Comparison of ENCODE assay signal across 17 mouse cellular contexts in genomic region chr4:102275716-102276115, GRCm38 (mm10).
A peak's percentile ranks its signal among the peaks of the same experiment; 100 is the strongest.
DNase-seq lines count a peak whose midpoint lies in the region; ATAC-seq and TF ChIP-seq lines count a peak whose summit lies in the region.
"Had no signal": no experiment of that assay in that cellular context is flagged by ENCODE, and none has a peak within 500 bp of the region (broad histone marks: within the 10 kb centered on the region; RNA-seq: fewer than 3 reads in every experiment).

No protein-coding gene starts in this region.

- intact Hi-C loops in left cerebral cortex, adult 2 months (cut with DNase I), result no loop called here

- H3K9ac ChIP-seq in hindbrain, embryonic 15.5 days, result no peak overlapping the region
- no peak overlapping the region for H3K9ac ChIP-seq in hindbrain, embryonic 16.5 days (ENCODE audit: low read depth, low read length)
- no peak overlapping the region for H3K9ac ChIP-seq in kidney, embryonic 14.5 days (ENCODE audit: low read depth, low read length)
- H3K9ac ChIP-seq: embryonic facial prominence, embryonic 12.5 days; hindbrain, embryonic 12.5 days; liver, embryonic 12.5 days had no signal

- WGBS in hindbrain, embryonic 15.5 days, result 80% methylated on average over 4 of the region's 4 CpGs
- WGBS in hindbrain, embryonic 16.5 days, result 69% methylated on average over 4 of the region's 4 CpGs
- WGBS in kidney, embryonic 14.5 days, result 77% methylated on average over 4 of the region's 4 CpGs

- H3K27ac ChIP-seq in hindbrain, embryonic 15.5 days (replicated peaks), result peak overlapping the region; percentile 20; the same call in 1 of the 2 replicates
- no peak overlapping the region for H3K27ac ChIP-seq in hindbrain, embryonic 16.5 days (ENCODE audit: low read depth, low read length)
- H3K27ac ChIP-seq in left cerebral cortex, adult 2 months, result peak overlapping the region; percentile 12
- no peak overlapping the region for H3K27ac ChIP-seq in kidney, embryonic 14.5 days (ENCODE audit: low read depth, low read length)
- H3K27ac ChIP-seq: embryonic facial prominence, embryonic 12.5 days; forebrain, embryonic 10.5 days; hindbrain, embryonic 12.5 days; liver, embryonic 12.5 days; stomach, postnatal 0 days had no signal

- peak; percentile 59 to 77 for DNase-seq in layer of hippocampus, adult 18-20 months (ENCODE audit: low spot score in 2 of 2)
- peak in 1 of 2 experiments; percentile 23 for DNase-seq in left cerebral cortex, adult 2 months (ENCODE audit: extremely low spot score in 1 of 2, low spot score in 2 of 2)
- peak; percentile 36 for DNase-seq in right cerebral cortex, postnatal 25 days
- no peak for DNase-seq in heart, adult 11 months
- DNase-seq in embryo, embryonic 10 days (ENCODE audit: low spot score), result no peak
- DNase-seq: adrenal gland, postnatal 10 days; gastrocnemius, postnatal 36 days; kidney, adult 8-10 months had no signal

- H3K36me3 ChIP-seq in hindbrain, embryonic 15.5 days, result no peaks in the 10 kb centered on the region
- no peaks in the 10 kb centered on the region for H3K36me3 ChIP-seq in hindbrain, embryonic 16.5 days (ENCODE audit: control insufficient read depth, insufficient read depth, low read length)
- H3K36me3 ChIP-seq in kidney, embryonic 14.5 days (ENCODE audit: control insufficient read depth, insufficient read depth, low read length), result no peaks in the 10 kb centered on the region
- H3K36me3 ChIP-seq: embryonic facial prominence, embryonic 12.5 days; forebrain, embryonic 10.5 days; G1E; hindbrain, embryonic 12.5 days; liver, embryonic 12.5 days had no signal

- H3K27me3 ChIP-seq in hindbrain, embryonic 15.5 days, result no peaks in the 10 kb centered on the region
- H3K27me3 ChIP-seq in hindbrain, embryonic 16.5 days (replicated peaks; ENCODE audit: control insufficient read depth, insufficient read depth, low read length), result no peaks in the 10 kb centered on the region
- H3K27me3 ChIP-seq in kidney, embryonic 14.5 days (ENCODE audit: control insufficient read depth, insufficient read depth, low read length), result no peaks in the 10 kb centered on the region
- H3K27me3 ChIP-seq: embryonic facial prominence, embryonic 12.5 days; hindbrain, embryonic 12.5 days; liver, embryonic 12.5 days had no signal

- H3K4me1 ChIP-seq in hindbrain, embryonic 15.5 days (replicated peaks), result no peaks in the 10 kb centered on the region
- H3K4me1 ChIP-seq in hindbrain, embryonic 16.5 days (ENCODE audit: control insufficient read depth, insufficient read depth, low read depth, low read length), result no peaks in the 10 kb centered on the region
- no peaks in the 10 kb centered on the region for H3K4me1 ChIP-seq in kidney, embryonic 14.5 days (ENCODE audit: control insufficient read depth, insufficient read depth, low read length)
- H3K4me1 ChIP-seq: embryonic facial prominence, embryonic 12.5 days; forebrain, embryonic 10.5 days; hindbrain, embryonic 12.5 days; liver, embryonic 12.5 days had no signal

- TF ChIP-seq CTCF in left cerebral cortex, adult 2 months (IDR thresholded peaks at IDR 0.05), result no peak

- H3K4me3 ChIP-seq in hindbrain, embryonic 15.5 days, result no peak overlapping the region
- H3K4me3 ChIP-seq in hindbrain, embryonic 16.5 days (ENCODE audit: low read length), result no peak overlapping the region
- H3K4me3 ChIP-seq in left cerebral cortex, adult 2 months, result no peak overlapping the region
- H3K4me3 ChIP-seq in kidney, embryonic 14.5 days (ENCODE audit: low read length), result no peak overlapping the region
- H3K4me3 ChIP-seq: embryonic facial prominence, embryonic 12.5 days; forebrain, embryonic 10.5 days; hindbrain, embryonic 12.5 days; liver, embryonic 12.5 days had no signal

- no peaks in the 10 kb centered on the region for H3K9me3 ChIP-seq in hindbrain, embryonic 15.5 days
- H3K9me3 ChIP-seq in hindbrain, embryonic 16.5 days (ENCODE audit: control insufficient read depth, low read length), result no peaks in the 10 kb centered on the region
- H3K9me3 ChIP-seq in kidney, embryonic 14.5 days (ENCODE audit: control insufficient read depth, low read length), result no peaks in the 10 kb centered on the region
- H3K9me3 ChIP-seq: embryonic facial prominence, embryonic 12.5 days; forebrain, embryonic 10.5 days; hindbrain, embryonic 12.5 days; liver, embryonic 12.5 days had no signal

- no peak overlapping the region for H3K4me2 ChIP-seq in hindbrain, embryonic 15.5 days
- H3K4me2 ChIP-seq in hindbrain, embryonic 16.5 days (ENCODE audit: low read length), result no peak overlapping the region
- H3K4me2 ChIP-seq in kidney, embryonic 14.5 days (replicated peaks; ENCODE audit: low read depth, low read length), result no peak overlapping the region
- H3K4me2 ChIP-seq: embryonic facial prominence, embryonic 12.5 days; hindbrain, embryonic 12.5 days; liver, embryonic 12.5 days had no signal

- ATAC-seq in hindbrain, embryonic 15.5 days (ENCODE audit: low FRiP score, low read depth), result no peak
- ATAC-seq in hindbrain, embryonic 16.5 days, result no peak
- no peak for ATAC-seq in kidney, embryonic 14.5 days (ENCODE audit: low FRiP score, low TSS enrichment)
- ATAC-seq: liver, embryonic 12.5 days had no signal

Comparison
In these comparisons a context has a peak if more than half of its experiments do, and no peak if none do; other contexts are left out.
1. H3K27ac ChIP-seq: peak in hindbrain, embryonic 15.5 days (single experiment) and left cerebral cortex, adult 2 months (single experiment); none in hindbrain, embryonic 16.5 days (single experiment) and kidney, embryonic 14.5 days (single experiment).
2. DNase-seq: peak in layer of hippocampus, adult 18-20 months (2 of 2) and right cerebral cortex, postnatal 25 days (single experiment); none in heart, adult 11 months (single experiment) and embryo, embryonic 10 days (single experiment).